ENCODE assay signal across 23 mouse cellular contexts in genomic region chr9:15317223-15318169, GRCm38 (mm10). TPM values are rescaled to one million over a fixed set of nuclear protein-coding genes. Genes with fewer than 3 reads are reported as not detected.
DNase-seq lines count a peak whose midpoint lies in the region; ATAC-seq and TF ChIP-seq lines count a peak whose summit lies in the region.
"Had no signal": no experiment of that assay in that cellular context is flagged by ENCODE, and none has a peak within 500 bp of the region (broad histone marks: within the 10 kb centered on the region; RNA-seq: fewer than 3 reads in every experiment).

No protein-coding gene starts in this region.

- peaks cover 47% of the 10 kb centered on the region for H3K36me3 ChIP-seq in midbrain, embryonic 15.5 days (replicated peaks)
- peaks cover 31% of the 10 kb centered on the region for H3K36me3 ChIP-seq in midbrain, postnatal 0 days (ENCODE audit: insufficient read depth, low read length)
- H3K36me3 ChIP-seq in myocyte (ENCODE audit: control insufficient read depth, insufficient read depth), result peaks cover 63% of the 10 kb centered on the region
- peaks cover 96% of the 10 kb centered on the region for H3K36me3 ChIP-seq in limb, embryonic 10.5 days

- no peaks in the 10 kb centered on the region for H3K9me3 ChIP-seq in midbrain, embryonic 15.5 days
- no peaks in the 10 kb centered on the region for H3K9me3 ChIP-seq in midbrain, postnatal 0 days (ENCODE audit: low read length)
- H3K9me3 ChIP-seq in limb, embryonic 10.5 days (replicated peaks), result no peaks in the 10 kb centered on the region
- H3K9me3 ChIP-seq: embryonic facial prominence, embryonic 15.5 days; forebrain, embryonic 15.5 days; heart, embryonic 13.5 days; hindbrain, embryonic 12.5 days had no signal

- no peak for TF ChIP-seq POLR2A in myocyte (IDR thresholded peaks at IDR 0.05; ENCODE audit: insufficient read length, low read depth)

- H3K79me2 ChIP-seq in myocyte (ENCODE audit: control insufficient read depth, insufficient read depth), result no peaks in the 10 kb centered on the region

- no peaks in the 10 kb centered on the region for H3K27me3 ChIP-seq in midbrain, embryonic 15.5 days (replicated peaks)
- no peaks in the 10 kb centered on the region for H3K27me3 ChIP-seq in midbrain, postnatal 0 days (ENCODE audit: insufficient read depth, low read length)
- no peaks in the 10 kb centered on the region for H3K27me3 ChIP-seq in myocyte (ENCODE audit: control insufficient read depth, insufficient read depth, insufficient read length)
- no peaks in the 10 kb centered on the region for H3K27me3 ChIP-seq in limb, embryonic 10.5 days (ENCODE audit: low read depth, poor library complexity, severe bottlenecking)
- H3K27me3 ChIP-seq: embryonic facial prominence, embryonic 15.5 days; forebrain, embryonic 15.5 days; heart, embryonic 13.5 days; hindbrain, embryonic 12.5 days had no signal

- H3K4me1 ChIP-seq in midbrain, embryonic 15.5 days, result no peaks in the 10 kb centered on the region
- H3K4me1 ChIP-seq in midbrain, postnatal 0 days (ENCODE audit: insufficient read depth, low read length), result no peaks in the 10 kb centered on the region
- H3K4me1 ChIP-seq in limb, embryonic 10.5 days, result no peaks in the 10 kb centered on the region
- H3K4me1 ChIP-seq: embryonic facial prominence, embryonic 15.5 days; forebrain, embryonic 15.5 days; heart, embryonic 13.5 days; hindbrain, embryonic 12.5 days had no signal

- DNase-seq in frontal cortex, postnatal 10 days (ENCODE audit: low spot score in 2 of 2), result no peak
- no peak for DNase-seq in midbrain, postnatal 0 days (ENCODE audit: low spot score)
- peak; percentile 46 for DNase-seq in R1 (ENCODE audit: low read depth, low spot score)
- no peak for DNase-seq in urinary bladder, adult 18-20 months (ENCODE audit: low spot score in 2 of 2)
- no peak for DNase-seq in limb, embryonic 10.5 days (ENCODE audit: low spot score)
- DNase-seq: adrenal gland, postnatal 10 days; cerebellum, adult 11 months; cerebellum, adult 8-10 months; cerebellum, postnatal 14 days; embryo, embryonic 11 days; gastrocnemius, postnatal 14 days; heart, adult 2 months; heart, postnatal 4 days had no signal

- H3K27ac ChIP-seq in midbrain, embryonic 15.5 days, result no peak overlapping the region
- no peak overlapping the region for H3K27ac ChIP-seq in midbrain, postnatal 0 days (ENCODE audit: low read depth, low read length)
- H3K27ac ChIP-seq in limb, embryonic 10.5 days, result no peak overlapping the region
- H3K27ac ChIP-seq: embryonic facial prominence, embryonic 15.5 days; forebrain, embryonic 15.5 days; heart, adult 2 months; heart, embryonic 13.5 days; hindbrain, embryonic 12.5 days had no signal

- 62% methylated on average over 5 of the region's 5 CpGs for WGBS in midbrain, embryonic 15.5 days
- WGBS in midbrain, postnatal 0 days, result 63% methylated on average over 5 of the region's 5 CpGs
- 54% methylated on average over 5 of the region's 5 CpGs for WGBS in limb, embryonic 10.5 days

- peak; percentile 18; the same call in 1 of the 2 replicates for ATAC-seq in frontal cortex, adult (ENCODE audit: low TSS enrichment)
- 0 out of 2 replicates have a peak, but pooled peaks have one; percentile 28 for ATAC-seq in midbrain, embryonic 15.5 days (replicated peaks)
- ATAC-seq in midbrain, postnatal 0 days (ENCODE audit: low FRiP score), result no peak
- ATAC-seq: hindbrain, embryonic 16.5 days; inflammation-experienced regulatory T-cells, adult 6 months had no signal

- H3ac ChIP-seq in myocyte (ENCODE audit: control insufficient read depth, insufficient read length), result no peak overlapping the region

- no peak overlapping the region for H3K4me2 ChIP-seq in midbrain, embryonic 15.5 days
- no peak overlapping the region for H3K4me2 ChIP-seq in midbrain, postnatal 0 days (ENCODE audit: low read depth, low read length, poor library complexity, severe bottlenecking)
- H3K4me2 ChIP-seq in myocyte (ENCODE audit: low read depth), result no peak overlapping the region
- H3K4me2 ChIP-seq: embryonic facial prominence, embryonic 15.5 days; forebrain, embryonic 15.5 days; heart, embryonic 13.5 days; hindbrain, embryonic 12.5 days had no signal

- no peak overlapping the region for H3K9ac ChIP-seq in midbrain, embryonic 15.5 days
- H3K9ac ChIP-seq in midbrain, postnatal 0 days (replicated peaks; ENCODE audit: low read length, poor library complexity, severe bottlenecking), result no peak overlapping the region
- H3K9ac ChIP-seq: embryonic facial prominence, embryonic 15.5 days; forebrain, embryonic 15.5 days; heart, embryonic 13.5 days; hindbrain, embryonic 12.5 days had no signal

- no peak for TF ChIP-seq CTCF in midbrain, postnatal 0 days (IDR thresholded peaks at IDR 0.05)

- no peak overlapping the region for H3K4me3 ChIP-seq in midbrain, embryonic 15.5 days
- no peak overlapping the region for H3K4me3 ChIP-seq in midbrain, postnatal 0 days (ENCODE audit: low read depth, low read length)
- no peak overlapping the region for H3K4me3 ChIP-seq in myocyte
- no peak overlapping the region for H3K4me3 ChIP-seq in limb, embryonic 10.5 days
- H3K4me3 ChIP-seq: embryonic facial prominence, embryonic 15.5 days; erythroblast, embryonic 14.5 days; forebrain, embryonic 15.5 days; heart, adult 2 months; heart, embryonic 13.5 days; hindbrain, embryonic 12.5 days had no signal

TF ChIP-seq in myocyte, 11 proteins besides CTCF, POLR2A, EP300 and RAD21:
- TF ChIP-seq POLR2AphosphoS2 (IDR thresholded peaks at IDR 0.05; ENCODE audit: insufficient read length, low read depth) (peak; percentile 38), TCF12 (IDR thresholded peaks at IDR 0.05; ENCODE audit: insufficient read depth, poor library complexity, severe bottlenecking) (no peak), MYOD1 (IDR thresholded peaks at IDR 0.05; ENCODE audit: control insufficient read depth in 1 of 3, insufficient read length in 2 of 3, low read depth in 2 of 3) (no peak)
TF ChIP-seq in myocyte: peak in this region for 1.

RNA-seq across cellular contexts. Expression of gene 4931406C07Rik, which starts 11.2 kb away (rescaled TPM):
- polyA plus RNA-seq in midbrain, embryonic 15.5 days (2015; fragmentation: Nextera tagmentation; extraction: Ambion mirVana), result 12.1 and 13.9 TPM in 2 replicates
- total RNA-seq in midbrain, postnatal 0 days (2014; rRNA removed), result 16.4 and 16.7 TPM in 2 replicates
- 11.6 and 14.8 TPM in 2 replicates for polyA plus RNA-seq in midbrain, postnatal 0 days (2015; fragmentation: Nextera tagmentation; extraction: Ambion mirVana)
- polyA plus RNA-seq in myocyte (2012; fragmentation: generic; extraction: Trizol), result 11.6 TPM
- 4.9 and 7.1 TPM in 2 replicates for polyA plus RNA-seq in limb, embryonic 10.5 days (2016; fragmentation: Nextera tagmentation; extraction: Ambion mirVana)

RNA-seq across cellular contexts. Expression of gene Taf1d, which starts 11.5 kb away (rescaled TPM):
- polyA plus RNA-seq in midbrain, embryonic 15.5 days (2015; fragmentation: Nextera tagmentation; extraction: Ambion mirVana), result 41.1 and 48.9 TPM in 2 replicates
- 46.0 and 50.1 TPM in 2 replicates for total RNA-seq in midbrain, postnatal 0 days (2014; rRNA removed)
- polyA plus RNA-seq in midbrain, postnatal 0 days (2015; fragmentation: Nextera tagmentation; extraction: Ambion mirVana), result 45.5 and 49.1 TPM in 2 replicates
- 26.6 TPM for polyA plus RNA-seq in myocyte (2012; fragmentation: generic; extraction: Trizol)
- polyA plus RNA-seq in limb, embryonic 10.5 days (2016; fragmentation: Nextera tagmentation; extraction: Ambion mirVana), result 90.8 and 101 TPM in 2 replicates

RNA-seq across cellular contexts. Expression of gene Med17, which starts 37.8 kb away (rescaled TPM):
- polyA plus RNA-seq in midbrain, embryonic 15.5 days (2015; fragmentation: Nextera tagmentation; extraction: Ambion mirVana), result 30.8 and 36.1 TPM in 2 replicates
- total RNA-seq in midbrain, postnatal 0 days (2014; rRNA removed), result 28.6 and 28.8 TPM in 2 replicates
- 19.4 and 24.6 TPM in 2 replicates for polyA plus RNA-seq in midbrain, postnatal 0 days (2015; fragmentation: Nextera tagmentation; extraction: Ambion mirVana)
- polyA plus RNA-seq in myocyte (2012; fragmentation: generic; extraction: Trizol), result 25.2 TPM
- polyA plus RNA-seq in limb, embryonic 10.5 days (2016; fragmentation: Nextera tagmentation; extraction: Ambion mirVana), result 38.5 and 40.5 TPM in 2 replicates

RNA-seq across cellular contexts. Expression of gene Cep295, which starts 40.1 kb away (rescaled TPM):
- polyA plus RNA-seq in midbrain, embryonic 15.5 days (2015; fragmentation: Nextera tagmentation; extraction: Ambion mirVana), result 13.3 and 14.6 TPM in 2 replicates
- total RNA-seq in midbrain, postnatal 0 days (2014; rRNA removed), result 17.8 and 30.6 TPM in 2 replicates
- 8.9 and 11.2 TPM in 2 replicates for polyA plus RNA-seq in midbrain, postnatal 0 days (2015; fragmentation: Nextera tagmentation; extraction: Ambion mirVana)
- polyA plus RNA-seq in myocyte (2012; fragmentation: generic; extraction: Trizol), result 2.6 TPM
- 22.3 and 23.6 TPM in 2 replicates for polyA plus RNA-seq in limb, embryonic 10.5 days (2016; fragmentation: Nextera tagmentation; extraction: Ambion mirVana)
